8 mouse cellular contexts compared by ENCODE assay signal in genomic region chr2:179916877-179917673, GRCm38 (mm10). TPM values are rescaled to one million over a fixed set of nuclear protein-coding genes. Genes with fewer than 3 reads are reported as not detected.
DNase-seq lines count a peak whose midpoint lies in the region; ATAC-seq and TF ChIP-seq lines count a peak whose summit lies in the region.

No protein-coding gene starts in this region.

- TF ChIP-seq POLR2A in ES-Bruce4 (IDR thresholded peaks at IDR 0.05; ENCODE audit: insufficient read depth, low read length) = no peak
- no peak for TF ChIP-seq POLR2A in lung, adult 2 months (IDR thresholded peaks at IDR 0.05; ENCODE audit: borderline replicate concordance, extremely low read depth, low read depth, low read length)

- H3K27me3 ChIP-seq in ES-Bruce4 (ENCODE audit: control insufficient read depth, insufficient read depth, low read length, poor library complexity, severe bottlenecking) = no peaks in the 10 kb centered on the region
- no peaks in the 10 kb centered on the region for H3K27me3 ChIP-seq in forebrain, embryonic 12.5 days

- no peak overlapping the region for H3K27ac ChIP-seq in ES-Bruce4 (ENCODE audit: insufficient read depth, low read length)
- peak overlapping the region; percentile 26; the same call in 1 of the 2 replicates for H3K27ac ChIP-seq in forebrain, embryonic 12.5 days

- no peak for TF ChIP-seq EP300 in ES-Bruce4 (IDR thresholded peaks at IDR 0.05; ENCODE audit: insufficient read depth, low read depth, low read length)

- no peaks in the 10 kb centered on the region for H3K4me1 ChIP-seq in ES-Bruce4 (ENCODE audit: control insufficient read depth, insufficient read depth, low read length)
- peaks cover 9% of the 10 kb centered on the region; the same call in 1 of the 2 replicates for H3K4me1 ChIP-seq in forebrain, embryonic 12.5 days
- H3K4me1 ChIP-seq in lung, adult 2 months (ENCODE audit: control insufficient read depth, insufficient read depth, low read length) = no peaks in the 10 kb centered on the region

- peak; percentile 91 for TF ChIP-seq CTCF in ES-Bruce4 (IDR thresholded peaks at IDR 0.05; ENCODE audit: low read depth, low read length)
- TF ChIP-seq CTCF in lung, adult 2 months (IDR thresholded peaks at IDR 0.05; ENCODE audit: insufficient read depth, low read length) = peak; percentile 92

- intact Hi-C loops in heart, postnatal 36 days (cut with DNase I) = loop anchor here (1.0 to 5.0 kb wide), 4 partner anchors 55 to 335 kb away; no protein-coding TSS in a partner anchor

- peak; percentile 41 for DNase-seq in c-Kit-positive CD71-positive TER-119-negative erythroid progenitor cells, embryonic 14.5 days (ENCODE audit: low read depth)
- peak; percentile 66 to 69 for DNase-seq in heart, postnatal 36 days
- DNase-seq in layer of hippocampus, adult 11-12 months (ENCODE audit: low spot score) = peak; percentile 68
- peak; percentile 64 for DNase-seq in lung, adult 2 months
- DNase-seq in ovary, adult 18-20 months (ENCODE audit: low spot score) = peak; percentile 19
- peak; percentile 43 to 51 for DNase-seq in thymus, adult 18-20 months

- WGBS in forebrain, embryonic 12.5 days = 38% methylated on average over 5 of the region's 5 CpGs
- 30% methylated on average over 5 of the region's 5 CpGs for WGBS in lung, adult 2 months

- H3K9ac ChIP-seq in ES-Bruce4 (ENCODE audit: low read depth, poor library complexity, severe bottlenecking) = no peak overlapping the region
- no peak overlapping the region for H3K9ac ChIP-seq in forebrain, embryonic 12.5 days

- peak; percentile 71 for ATAC-seq in forebrain, embryonic 12.5 days (ENCODE audit: low FRiP score)

- no peak overlapping the region for H3K4me2 ChIP-seq in forebrain, embryonic 12.5 days

- peaks cover 6% of the 10 kb centered on the region; the same call in 1 of the 2 replicates for H3K36me3 ChIP-seq in ES-Bruce4 (ENCODE audit: control insufficient read depth, insufficient read depth, low read length, poor library complexity, severe bottlenecking)
- H3K36me3 ChIP-seq in forebrain, embryonic 12.5 days (replicated peaks) = peaks cover 73% of the 10 kb centered on the region

- H3K9me3 ChIP-seq in ES-Bruce4 (replicated peaks; ENCODE audit: control insufficient read depth, insufficient read depth, low read length, poor library complexity, severe bottlenecking) = no peaks in the 10 kb centered on the region
- H3K9me3 ChIP-seq in forebrain, embryonic 12.5 days = no peaks in the 10 kb centered on the region

- H3K4me3 ChIP-seq in ES-Bruce4 (ENCODE audit: low read depth, low read length) = no peak overlapping the region
- H3K4me3 ChIP-seq in forebrain, embryonic 12.5 days (replicated peaks) = no peak overlapping the region
- no peak overlapping the region for H3K4me3 ChIP-seq in lung, adult 2 months (replicated peaks; ENCODE audit: extremely low read depth, low read depth, low read length)

RNA-seq across cellular contexts. Expression of gene Taf4, which starts 59.4 kb away (rescaled TPM):
- 22.4 and 26.4 TPM in 2 replicates for polyA plus RNA-seq in ES-Bruce4 (2011; ENCODE audit: insufficient read depth, insufficient read length, low read depth, missing spikeins)
- 5.2 and 5.8 TPM in 2 replicates for polyA plus RNA-seq in forebrain, embryonic 12.5 days (2016; fragmentation: Nextera tagmentation; extraction: Ambion mirVana)
- total RNA-seq in heart, postnatal 36 days (2021) = 10 to 100 TPM; 15.5 to 21.3 TPM
- polyA plus RNA-seq in lung, adult 2 months (2012; rRNA removed) = 10.1 and 11.5 TPM in 2 replicates
